Comparison of ENCODE assay signal across 26 mouse cellular contexts in the genomic region with DNA sequence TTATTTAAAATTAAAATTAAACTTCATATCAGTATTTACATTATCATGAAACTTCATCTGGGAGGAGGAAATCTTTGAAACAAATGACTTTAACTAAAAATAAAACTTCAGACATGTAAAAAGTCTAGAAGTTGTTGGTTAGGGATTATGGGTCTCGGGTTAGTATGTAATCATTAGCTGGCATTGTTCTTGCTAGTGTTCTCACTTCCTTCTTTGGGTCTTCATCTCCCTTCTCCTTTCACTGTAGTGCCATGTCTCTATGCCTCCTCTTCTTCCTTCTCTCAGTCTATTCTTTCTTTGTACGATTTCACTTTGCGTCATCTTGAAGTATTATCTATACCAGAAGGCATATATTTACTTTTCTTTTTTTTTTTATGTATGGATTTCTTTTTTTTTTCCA.
"Had no signal": no experiment of that assay in that cellular context is flagged by ENCODE, and none has a peak within 500 bp of the region (broad histone marks: within the 10 kb centered on the region; RNA-seq: fewer than 3 reads in every experiment).

No protein-coding gene starts in this region.

- H3K36me3 ChIP-seq: heart, embryonic 13.5 days; heart, embryonic 15.5 days; hindbrain, embryonic 13.5 days; hindbrain, embryonic 15.5 days; kidney, embryonic 15.5 days; limb, embryonic 10.5 days; limb, embryonic 12.5 days; liver, embryonic 13.5 days had no signal

- H3K4me1 ChIP-seq: limb, embryonic 10.5 days; liver, embryonic 13.5 days had no signal

- H3K27ac ChIP-seq: gastrocnemius, adult 2 months; heart, adult 2 months; heart, embryonic 13.5 days; heart, embryonic 15.5 days; hindbrain, embryonic 13.5 days; hindbrain, embryonic 15.5 days; hindbrain, postnatal 0 days; kidney, embryonic 15.5 days; kidney, postnatal 0 days; layer of hippocampus, adult 2 months; left cerebral cortex, adult 2 months; limb, embryonic 10.5 days; limb, embryonic 12.5 days; liver, embryonic 13.5 days had no signal

- DNase-seq: gastrocnemius, adult 2 months; gastrocnemius, postnatal 10 days; gastrocnemius, postnatal 25 days; heart, adult 11 months; heart, adult 2 months; heart, postnatal 14 days; heart, postnatal 4 days; kidney, adult 11 months; kidney, adult 2 months; kidney, adult 9 months; kidney, postnatal 14 days; kidney, postnatal 36 days; liver; liver, embryonic 13.5 days had no signal

- H3K4me3 ChIP-seq: gastrocnemius, adult 2 months; heart, adult 2 months; heart, embryonic 13.5 days; heart, embryonic 15.5 days; hindbrain, embryonic 13.5 days; hindbrain, embryonic 15.5 days; kidney, embryonic 15.5 days; layer of hippocampus, adult 2 months; left cerebral cortex, adult 2 months; limb, embryonic 10.5 days; limb, embryonic 12.5 days; liver, embryonic 13.5 days had no signal

- H3K9me3 ChIP-seq: heart, embryonic 13.5 days; heart, embryonic 15.5 days; hindbrain, embryonic 13.5 days; hindbrain, embryonic 15.5 days; kidney, embryonic 15.5 days; limb, embryonic 10.5 days; limb, embryonic 12.5 days; liver, embryonic 13.5 days had no signal

- H3K27me3 ChIP-seq: heart, embryonic 13.5 days; heart, embryonic 15.5 days; hindbrain, embryonic 13.5 days; hindbrain, embryonic 15.5 days; kidney, embryonic 15.5 days; limb, embryonic 12.5 days; liver, embryonic 13.5 days had no signal

- ATAC-seq: hindbrain, postnatal 0 days; intestine, embryonic 16.5 days had no signal
